Mouse (Mus musculus) splenic B cell, adult 2 months (primary cell): Measurements from ENCODE around the gene Purb.
"Not testable (repeated sequence)": the region's sequence is repeated elsewhere in the genome, so short reads cannot be mapped to it uniquely, and the experiment has no call there.

Experiments
- DNase-seq: peaks from one replicate; pipeline ENCODE4 v3.0.0-alpha.2; 2011; ENCODE audit warnings: low read depth, low spot score
- H3K27me3 ChIP-seq: 2 replicates; pipeline ENCODE4 v1.6.1; 2012; ENCODE audit warnings: mild to moderate bottlenecking, low read length, moderate library complexity, mixed read lengths; ENCODE audit not compliant: control insufficient read depth, poor library complexity, insufficient read depth, severe bottlenecking
- H3K36me3 ChIP-seq: 2 replicates; pipeline ENCODE4 v1.6.1; 2012; ENCODE audit warnings: mild to moderate bottlenecking, low read length, moderate library complexity, mixed read lengths; ENCODE audit not compliant: control insufficient read depth, poor library complexity, insufficient read depth, severe bottlenecking

Purb gene

GRCm38 (mm10) chr11:6444077-6444853 lies 31.5 kb downstream of the Purb start, which contains the start of gene H2afv:
TSS of gene H2afv (minus strand) at chr11:6444443.
- Histone ChIP-seq H3K36me3 (no peaks in the 10 kb centered on the region), H3K27me3 (no peaks in the 10 kb centered on the region)
- DNase-seq = peak; percentile 99

- no peak for DNase-seq
- Histone ChIP-seq H3K36me3 (no peaks in the 10 kb centered on the region), H3K27me3 (no peaks in the 10 kb centered on the region)
Observed at GRCm38 (mm10) chr11:6443727-6444076, 32.0 kb downstream of the Purb start.

GRCm38 (mm10) chr11:6443102-6443501 lies 32.6 kb downstream of the Purb start:
- DNase-seq = no peak
- no peaks in the 10 kb centered on the region for H3K36me3 ChIP-seq
- no peaks in the 10 kb centered on the region for H3K27me3 ChIP-seq

GRCm38 (mm10) chr11:6442566-6442965 lies 33.2 kb downstream of the Purb start:
- Histone ChIP-seq H3K36me3 (peaks cover 2% of the 10 kb centered on the region), H3K27me3 (no peaks in the 10 kb centered on the region)
- no peak for DNase-seq

- Histone ChIP-seq H3K27me3 (no peaks in the 10 kb centered on the region), H3K36me3 (peaks cover 6% of the 10 kb centered on the region)
- no peak for DNase-seq
Observed at GRCm38 (mm10) chr11:6440171-6440570, 35.5 kb downstream of the Purb start.

- H3K36me3 ChIP-seq = peaks cover 9% of the 10 kb centered on the region
- no peaks in the 10 kb centered on the region for H3K27me3 ChIP-seq
- no peak for DNase-seq
Observed at GRCm38 (mm10) chr11:6437667-6438066, 38.0 kb downstream of the Purb start.

GRCm38 (mm10) chr11:6436442-6436841 lies 39.3 kb downstream of the Purb start:
- peak; percentile 71 for DNase-seq
- Histone ChIP-seq H3K27me3 (no peaks in the 10 kb centered on the region), H3K36me3 (peaks cover 11% of the 10 kb centered on the region)

- DNase-seq = no peak
- Histone ChIP-seq H3K27me3 (no peaks in the 10 kb centered on the region), H3K36me3 (peaks cover 14% of the 10 kb centered on the region; the same call in 1 of the 2 replicates)
Observed at GRCm38 (mm10) chr11:6430186-6430585, 45.5 kb downstream of the Purb start.

- no peak for DNase-seq
- H3K36me3 ChIP-seq = peaks cover 14% of the 10 kb centered on the region; the same call in 1 of the 2 replicates
- H3K27me3 ChIP-seq = no peaks in the 10 kb centered on the region
Observed at GRCm38 (mm10) chr11:6420722-6421350, 54.9 kb downstream of the Purb start.

GRCm38 (mm10) chr11:6420283-6420703 lies 55.4 kb downstream of the Purb start:
- Histone ChIP-seq H3K36me3 (peaks cover 14% of the 10 kb centered on the region; the same call in 1 of the 2 replicates), H3K27me3 (no peaks in the 10 kb centered on the region)
- DNase-seq = no peak

GRCm38 (mm10) chr11:6419156-6419555 lies 56.6 kb downstream of the Purb start:
- H3K27me3 ChIP-seq, DNase-seq: not testable (repeated sequence)
- peaks cover 13% of the 10 kb centered on the region; the same call in 1 of the 2 replicates for H3K36me3 ChIP-seq

- DNase-seq = no peak
- peaks cover 13% of the 10 kb centered on the region; the same call in 1 of the 2 replicates for H3K36me3 ChIP-seq
- H3K27me3 ChIP-seq = no peaks in the 10 kb centered on the region
Observed at GRCm38 (mm10) chr11:6418751-6419150, 57.0 kb downstream of the Purb start.
